Mouse (Mus musculus): ENCODE results near the gene Ccdc148. TPM values are rescaled to one million over a fixed set of nuclear protein-coding genes. Genes with fewer than 3 reads are reported as not detected.

Ccdc148 gene
- polyA plus RNA-seq, 1 experiment from 2014 or later, result 7.0 TPM

DNA sequence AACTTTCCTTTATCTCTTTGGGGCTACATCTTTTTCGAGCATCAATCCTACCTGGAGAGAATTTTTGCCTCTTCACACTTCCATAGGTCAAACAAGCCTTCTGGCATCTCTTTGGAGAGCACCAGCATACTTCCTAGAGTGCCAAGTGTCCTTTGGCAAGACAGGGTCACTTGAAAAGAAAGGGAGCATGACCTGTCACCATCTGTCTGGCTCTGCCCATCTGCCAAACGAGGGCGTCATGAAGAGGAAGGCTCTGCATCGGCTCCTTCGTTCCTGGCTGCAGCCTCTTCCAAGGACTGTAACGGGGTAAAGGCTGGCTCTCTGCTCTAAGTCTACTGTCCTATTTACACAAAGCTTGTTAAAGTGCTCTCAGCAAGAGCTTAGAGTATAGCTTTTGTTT, 124.0 kb downstream of the Ccdc148 start:
- 68% methylated on average over 6 of the region's 6 CpGs for WGBS
- no peaks in the 10 kb centered on the region for H3K36me3 ChIP-seq (replicated peaks)
- no peak overlapping the region for H3K9ac ChIP-seq
- H3K27ac ChIP-seq, result no peak overlapping the region
- H3K27me3 ChIP-seq (replicated peaks), result no peaks in the 10 kb centered on the region
- H3K4me3 ChIP-seq, result no peak overlapping the region
- H3K4me2 ChIP-seq, result no peak overlapping the region
- H3K4me1 ChIP-seq, result no peaks in the 10 kb centered on the region
- ATAC-seq (replicated peaks), result no peak
- no peaks in the 10 kb centered on the region for H3K9me3 ChIP-seq

- ATAC-seq (replicated peaks), result no peak
- Histone ChIP-seq H3K27ac (no peak overlapping the region), H3K9me3 (no peaks in the 10 kb centered on the region), H3K9ac (no peak overlapping the region), H3K36me3 (replicated peaks) (no peaks in the 10 kb centered on the region), H3K4me3 (no peak overlapping the region), H3K27me3 (replicated peaks) (no peaks in the 10 kb centered on the region), H3K4me2 (no peak overlapping the region), H3K4me1 (no peaks in the 10 kb centered on the region)
- 88% methylated on average over 3 of the region's 3 CpGs for WGBS
These were observed 125.3 kb downstream of the Ccdc148 start for GRCm38 (mm10) chr2:59035206-59035605.

DNA sequence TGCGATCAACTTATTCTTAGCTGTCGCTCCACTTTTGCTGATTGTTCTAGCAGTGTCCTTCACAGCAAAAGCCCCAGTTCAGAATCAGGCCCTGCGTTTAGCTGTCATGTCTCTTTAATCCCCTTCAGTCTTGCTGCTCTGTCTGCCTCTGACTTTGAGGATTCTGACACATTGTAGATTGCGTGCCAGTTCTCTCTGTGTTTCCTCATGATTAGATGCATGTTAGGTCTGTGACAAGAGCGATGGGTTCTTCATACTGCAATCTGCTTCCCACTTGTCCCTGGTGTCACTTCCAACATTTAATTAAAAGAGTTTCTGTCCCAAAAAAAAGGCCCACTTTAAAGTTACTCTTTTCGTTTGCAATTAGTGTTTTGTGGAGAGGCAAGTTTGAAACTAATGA, 126.2 kb downstream of the Ccdc148 start:
- WGBS, result 76% methylated on average over 6 of the region's 6 CpGs
- Histone ChIP-seq H3K9me3 (no peaks in the 10 kb centered on the region), H3K27ac (no peak overlapping the region), H3K4me2 (no peak overlapping the region), H3K27me3 (replicated peaks) (no peaks in the 10 kb centered on the region), H3K4me3 (no peak overlapping the region), H3K4me1 (no peaks in the 10 kb centered on the region), H3K36me3 (replicated peaks) (no peaks in the 10 kb centered on the region), H3K9ac (no peak overlapping the region)
- ATAC-seq (replicated peaks), result no peak

DNA sequence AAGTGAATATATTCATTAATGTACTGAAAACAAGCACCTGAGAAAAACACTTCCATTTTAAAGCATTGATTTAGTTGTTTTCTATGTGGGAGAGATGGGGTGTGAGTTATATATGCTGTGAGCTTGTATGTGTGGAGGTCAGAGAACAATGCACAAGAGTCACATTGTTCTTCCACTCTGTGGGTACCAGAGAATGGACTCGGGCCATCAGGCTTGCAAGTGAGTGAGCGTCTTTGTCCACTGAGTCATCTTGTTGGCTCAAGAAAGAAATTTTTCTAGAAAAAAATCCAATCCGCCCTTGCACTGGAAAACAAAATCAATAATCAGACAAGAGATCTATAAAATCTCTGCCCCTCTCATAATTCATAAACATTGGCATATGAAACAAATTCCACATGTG, 135.9 kb downstream of the Ccdc148 start:
- Histone ChIP-seq H3K27me3 (replicated peaks) (no peaks in the 10 kb centered on the region), H3K9ac (no peak overlapping the region), H3K36me3 (replicated peaks) (no peaks in the 10 kb centered on the region), H3K4me2 (no peak overlapping the region), H3K4me1 (no peaks in the 10 kb centered on the region), H3K27ac (no peak overlapping the region), H3K4me3 (no peak overlapping the region), H3K9me3 (no peaks in the 10 kb centered on the region)
- no peak for ATAC-seq (replicated peaks)
- WGBS, result 88% methylated on average over 3 of the region's 3 CpGs

DNA sequence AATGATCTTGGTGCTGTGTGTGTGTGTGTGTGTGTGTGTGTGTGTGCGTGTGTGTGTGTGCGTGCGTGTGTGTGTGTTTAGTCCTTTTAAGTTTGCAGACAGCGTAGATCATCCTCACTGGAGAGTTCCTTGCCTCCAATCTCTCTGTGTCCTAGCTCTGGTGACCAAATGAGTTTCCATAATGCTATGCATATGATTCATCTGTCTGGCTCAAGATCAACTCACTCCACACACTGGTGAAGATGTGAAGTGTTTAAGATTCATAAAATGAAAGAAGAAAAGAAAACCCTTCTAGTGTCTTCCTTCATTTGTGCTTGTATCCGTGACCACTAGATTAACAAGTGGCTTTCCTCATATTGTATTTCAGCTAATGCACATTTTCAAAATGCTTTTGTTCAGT, 153.1 kb downstream of the Ccdc148 start:
- Histone ChIP-seq H3K27me3 (replicated peaks) (no peaks in the 10 kb centered on the region), H3K27ac (no peak overlapping the region), H3K9ac (no peak overlapping the region), H3K4me1 (no peaks in the 10 kb centered on the region), H3K36me3 (replicated peaks) (no peaks in the 10 kb centered on the region), H3K4me2 (no peak overlapping the region), H3K4me3 (no peak overlapping the region), H3K9me3 (no peaks in the 10 kb centered on the region)
- ATAC-seq (replicated peaks), result no peak
- WGBS, result 92% methylated on average over 5 of the region's 5 CpGs

- Histone ChIP-seq H3K27ac (no peak overlapping the region), H3K9ac (no peak overlapping the region), H3K9me3 (no peaks in the 10 kb centered on the region), H3K4me3 (no peak overlapping the region), H3K4me1 (no peaks in the 10 kb centered on the region), H3K36me3 (replicated peaks) (no peaks in the 10 kb centered on the region), H3K27me3 (replicated peaks) (no peaks in the 10 kb centered on the region), H3K4me2 (no peak overlapping the region)
- WGBS, result 93% methylated on average over 8 of the region's 8 CpGs
- ATAC-seq (replicated peaks), result no peak
These were observed 153.7 kb downstream of the Ccdc148 start for GRCm38 (mm10) chr2:59006567-59007340.

DNA sequence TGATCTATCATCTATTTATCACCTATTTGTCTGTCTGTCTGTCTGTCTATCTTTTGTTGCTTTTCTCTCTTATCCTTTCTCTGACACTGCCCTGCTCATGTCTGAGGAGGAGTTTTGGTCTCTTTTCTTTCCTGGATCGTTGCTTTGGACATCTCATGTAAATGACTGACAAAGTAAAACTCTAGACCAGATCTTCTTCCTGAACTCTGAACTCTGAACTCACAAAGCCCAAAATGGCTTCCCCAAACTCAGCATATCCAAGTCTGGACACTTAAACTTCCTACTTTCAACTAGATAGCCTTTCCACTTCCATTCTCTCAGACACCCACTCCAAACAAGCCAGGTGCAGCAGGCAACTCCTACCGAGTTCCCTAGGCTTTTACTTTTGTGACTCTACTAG, 163.3 kb downstream of the Ccdc148 start:
- H3K36me3 ChIP-seq (replicated peaks), result no peaks in the 10 kb centered on the region
- no peak overlapping the region for H3K9ac ChIP-seq
- 81% methylated on average over 2 of the region's 2 CpGs for WGBS
- H3K27me3 ChIP-seq (replicated peaks), result no peaks in the 10 kb centered on the region
- no peak for ATAC-seq (replicated peaks)
- H3K4me3 ChIP-seq, result no peak overlapping the region
- H3K4me1 ChIP-seq, result no peaks in the 10 kb centered on the region
- no peak overlapping the region for H3K4me2 ChIP-seq
- peaks cover 3% of the 10 kb centered on the region; the same call in 1 of the 2 replicates for H3K9me3 ChIP-seq
- no peak overlapping the region for H3K27ac ChIP-seq

DNA sequence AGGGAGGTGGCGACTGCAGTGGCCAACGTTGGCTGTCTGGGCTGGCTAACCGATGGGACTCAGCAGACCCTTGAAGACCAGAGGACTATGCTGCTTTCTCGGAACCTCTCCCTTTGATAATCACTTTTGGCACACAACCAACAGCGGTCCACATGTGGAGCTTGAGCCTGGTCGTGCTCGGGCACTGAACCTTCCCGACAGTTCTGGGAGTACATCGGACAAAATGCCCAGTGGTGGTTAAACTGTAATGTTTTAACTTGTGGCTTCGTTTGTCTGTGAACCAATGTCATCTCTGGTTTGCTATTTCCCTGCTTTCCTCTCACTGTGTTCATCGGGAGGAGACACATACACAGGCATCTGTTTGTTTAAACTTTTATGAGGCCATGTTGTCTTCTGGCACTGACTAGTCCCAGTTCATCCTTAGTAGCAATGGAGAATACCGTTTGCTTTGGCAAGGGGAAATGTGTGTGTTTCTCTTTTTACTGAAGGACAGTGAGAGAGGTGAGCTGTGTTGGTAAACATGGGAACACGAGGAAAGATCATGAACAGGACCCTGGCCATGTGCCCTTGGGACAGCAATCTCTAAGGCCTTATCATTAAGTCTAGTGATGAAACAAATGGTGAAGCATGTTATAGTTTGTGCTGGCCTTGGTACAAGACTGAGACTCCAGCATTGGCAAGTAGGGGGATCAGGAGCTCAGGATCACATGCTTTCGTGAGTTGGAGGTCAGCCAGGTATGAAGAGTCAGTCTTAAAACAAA, 167.9 kb downstream of the Ccdc148 start:
- Histone ChIP-seq H3K36me3 (replicated peaks) (no peaks in the 10 kb centered on the region), H3K4me2 (no peak overlapping the region), H3K27ac (no peak overlapping the region), H3K9me3 (no peaks in the 10 kb centered on the region), H3K9ac (no peak overlapping the region), H3K4me1 (no peaks in the 10 kb centered on the region), H3K27me3 (replicated peaks) (no peaks in the 10 kb centered on the region), H3K4me3 (no peak overlapping the region)
- WGBS, result 82% methylated on average over 14 of the region's 14 CpGs
- ATAC-seq (replicated peaks), result no peak

DNA sequence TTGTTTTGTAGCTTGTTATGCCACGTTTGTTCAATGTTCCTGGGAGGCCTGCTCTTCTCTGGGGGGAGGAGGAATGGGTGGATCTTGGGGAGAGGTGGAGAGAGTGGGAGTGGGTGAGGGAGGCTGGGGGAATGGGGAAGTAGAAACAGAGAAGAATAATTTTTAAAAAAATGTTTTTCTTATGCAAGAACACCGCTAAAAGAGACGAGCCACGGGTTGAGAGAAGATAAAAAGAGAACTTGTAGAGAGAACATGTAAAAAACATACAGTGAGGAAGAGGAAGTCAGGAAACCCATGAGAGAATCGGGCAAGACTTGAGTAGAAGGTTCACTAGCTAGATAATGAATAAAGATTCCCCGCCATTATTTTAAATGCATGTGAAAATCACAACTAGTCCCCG, 182.4 kb downstream of the Ccdc148 start:
- no peak overlapping the region for H3K4me3 ChIP-seq
- no peak for ATAC-seq (replicated peaks)
- 91% methylated on average over 7 of the region's 7 CpGs for WGBS

DNA sequence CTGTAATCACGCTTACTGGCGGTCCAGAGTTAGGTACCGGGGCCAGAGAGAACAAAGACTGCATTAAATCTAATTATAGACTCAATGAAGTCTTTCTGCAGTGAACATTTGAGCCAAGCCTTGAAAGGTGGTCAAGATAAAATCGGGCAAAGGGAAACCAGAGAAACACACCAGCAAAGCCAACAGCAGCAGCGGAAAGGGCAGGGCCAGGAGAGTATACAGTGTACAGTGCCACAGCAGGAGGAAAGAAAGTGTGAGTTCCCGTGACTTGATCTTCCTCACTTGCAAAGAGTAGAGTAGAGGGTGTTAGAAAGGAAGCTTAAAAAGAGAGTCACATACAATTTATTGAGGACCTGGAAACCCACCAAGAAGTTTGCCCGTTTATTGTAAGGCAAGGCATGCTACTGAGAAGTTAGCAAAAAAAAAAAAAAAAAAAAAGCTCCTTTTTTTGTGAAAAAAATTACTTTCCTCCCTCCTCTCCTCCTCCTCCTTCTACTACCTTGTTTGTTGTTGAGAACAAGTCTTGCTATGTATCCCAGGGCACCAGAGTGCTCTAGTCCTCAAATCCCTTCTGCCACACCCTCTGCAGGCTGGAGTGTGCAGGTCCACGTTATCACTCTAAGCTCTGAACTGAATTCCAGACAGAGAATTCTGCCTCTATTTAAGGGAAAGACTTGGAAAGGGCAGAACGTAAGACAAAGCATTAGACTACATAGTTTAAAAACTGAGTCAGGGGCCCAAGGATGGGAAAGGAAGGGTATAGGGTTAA, 188.8 kb downstream of the Ccdc148 start:
- Histone ChIP-seq H3K4me1 (no peaks in the 10 kb centered on the region), H3K9ac (no peak overlapping the region), H3K9me3 (no peaks in the 10 kb centered on the region), H3K27ac (no peak overlapping the region), H3K4me3 (no peak overlapping the region), H3K27me3 (replicated peaks) (no peaks in the 10 kb centered on the region), H3K36me3 (replicated peaks) (no peaks in the 10 kb centered on the region), H3K4me2 (no peak overlapping the region)
- WGBS, result 60% methylated on average over 9 of the region's 9 CpGs
- no peak for ATAC-seq (replicated peaks)

More for the DNA sequence above, 182.4 kb downstream of the Ccdc148 start:
- Histone ChIP-seq H3K9ac (no peak overlapping the region), H3K36me3 (replicated peaks) (no peaks in the 10 kb centered on the region), H3K27ac (no peak overlapping the region), H3K27me3 (replicated peaks) (no peaks in the 10 kb centered on the region), H3K9me3 (no peaks in the 10 kb centered on the region), H3K4me2 (no peak overlapping the region), H3K4me1 (no peaks in the 10 kb centered on the region)

GRCm38 (mm10) chr2:58956770-58957300, 203.6 kb downstream of the Ccdc148 start:
- H3K36me3 ChIP-seq (replicated peaks), result no peaks in the 10 kb centered on the region
- H3K27me3 ChIP-seq (replicated peaks), result no peaks in the 10 kb centered on the region
- H3K27ac ChIP-seq, result no peak overlapping the region
- H3K4me1 ChIP-seq, result no peaks in the 10 kb centered on the region
- no peak overlapping the region for H3K9ac ChIP-seq
- 11% methylated on average over 2 of the region's 2 CpGs for WGBS
- ATAC-seq (replicated peaks), result no peak
- H3K4me3 ChIP-seq, result no peak overlapping the region
- H3K9me3 ChIP-seq, result no peaks in the 10 kb centered on the region; the same call in 1 of the 2 replicates
- no peak overlapping the region for H3K4me2 ChIP-seq

DNA sequence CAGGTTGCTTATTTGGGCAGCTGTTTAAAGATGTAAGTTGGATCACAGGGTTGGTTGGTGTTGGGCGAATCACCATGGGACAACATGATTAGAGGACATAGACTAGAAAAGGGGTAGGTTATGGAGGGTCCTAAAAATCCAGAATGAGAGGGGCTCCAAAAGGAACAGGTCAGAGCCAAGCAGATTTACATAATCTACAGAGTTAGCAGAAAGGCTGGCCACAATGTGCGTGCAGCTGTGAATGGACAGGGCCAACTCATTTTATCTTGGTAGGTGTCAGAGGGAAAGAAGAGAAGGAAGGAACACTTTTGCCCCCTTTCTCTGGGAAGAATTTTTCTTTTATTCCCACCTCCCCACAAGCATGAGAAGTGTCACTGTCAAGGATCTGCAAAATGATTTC, 204.1 kb downstream of the Ccdc148 start:
- WGBS, result 39% methylated on average over 2 of the region's 2 CpGs
- H3K9ac ChIP-seq, result no peak overlapping the region
- H3K36me3 ChIP-seq (replicated peaks), result no peaks in the 10 kb centered on the region
- no peak overlapping the region for H3K27ac ChIP-seq
- no peaks in the 10 kb centered on the region for H3K4me1 ChIP-seq
- no peak overlapping the region for H3K4me2 ChIP-seq
- no peaks in the 10 kb centered on the region for H3K27me3 ChIP-seq (replicated peaks)
- H3K9me3 ChIP-seq, result no peaks in the 10 kb centered on the region; the same call in 1 of the 2 replicates
- no peak for ATAC-seq (replicated peaks)
- H3K4me3 ChIP-seq, result no peak overlapping the region

All from midbrain, embryonic 15.5 days (tissue).